Mouse (Mus musculus) telencephalon, adult 2 months (tissue): ENCODE measurements around the gene Ttc23.

ENCODE experiments used
- DNase-seq: peaks from one replicate; pipeline ENCODE4 v3.0.0-alpha.2; 2011; ENCODE audit warnings: low read depth, low spot score

Ttc23 gene

GRCm38 (mm10) chr7:67695906-67696305 lies 48.7 kb downstream of the Ttc23 start:
- DNase-seq: no peak

- DNase-seq: no peak
Measured at GRCm38 (mm10) chr7:67697892-67698630, 50.9 kb downstream of the Ttc23 start.

- DNase-seq: no peak
Measured at GRCm38 (mm10) chr7:67699301-67699700, 52.1 kb downstream of the Ttc23 start.

- no peak for DNase-seq
Measured at GRCm38 (mm10) chr7:67700846-67701245, 53.6 kb downstream of the Ttc23 start.

GRCm38 (mm10) chr7:67701252-67701914 lies 54.2 kb downstream of the Ttc23 start:
- DNase-seq: no peak

- DNase-seq: no peak
Measured at GRCm38 (mm10) chr7:67708160-67708559, 61.0 kb downstream of the Ttc23 start.

- no peak for DNase-seq
Measured at GRCm38 (mm10) chr7:67710216-67710615, 63.0 kb downstream of the Ttc23 start.

GRCm38 (mm10) chr7:67713820-67714510 lies 66.8 kb downstream of the Ttc23 start:
- DNase-seq: peak; percentile 69

- DNase-seq: no peak
Measured at GRCm38 (mm10) chr7:67715176-67715575, 68.0 kb downstream of the Ttc23 start.

GRCm38 (mm10) chr7:67716213-67716878 lies 69.1 kb downstream of the Ttc23 start:
- DNase-seq: no peak

- DNase-seq: peak; percentile 26
Measured at GRCm38 (mm10) chr7:67716925-67717324, 69.7 kb downstream of the Ttc23 start.

- no peak for DNase-seq
Measured at GRCm38 (mm10) chr7:67717520-67717919, 70.3 kb downstream of the Ttc23 start.

- no peak for DNase-seq
Measured at GRCm38 (mm10) chr7:67718804-67719203, 71.6 kb downstream of the Ttc23 start.

GRCm38 (mm10) chr7:67722163-67722562 lies 75.0 kb downstream of the Ttc23 start:
- no peak for DNase-seq

- no peak for DNase-seq
Measured at GRCm38 (mm10) chr7:67724536-67724935, 77.3 kb downstream of the Ttc23 start.

- DNase-seq: no peak
Measured at GRCm38 (mm10) chr7:67725016-67725415, 77.8 kb downstream of the Ttc23 start.

- DNase-seq: no peak
Measured at GRCm38 (mm10) chr7:67728203-67728602, 81.0 kb downstream of the Ttc23 start.

GRCm38 (mm10) chr7:67728809-67729208 lies 81.6 kb downstream of the Ttc23 start:
- DNase-seq: no peak

GRCm38 (mm10) chr7:67730431-67731110 lies 83.4 kb downstream of the Ttc23 start:
- no peak for DNase-seq

GRCm38 (mm10) chr7:67732276-67732675 lies 85.1 kb downstream of the Ttc23 start:
- no peak for DNase-seq

- DNase-seq: no peak
Measured at GRCm38 (mm10) chr7:67740382-67740781, 93.2 kb downstream of the Ttc23 start.
